Mouse (Mus musculus) bone marrow macrophage, adult 2 months (primary cell): Measurements from ENCODE around the gene Zfp9. TPM values are rescaled to one million over a fixed set of nuclear protein-coding genes. Genes with fewer than 3 reads are reported as not detected.

Experiments
- H3K27ac ChIP-seq: 2 replicates; pipeline ENCODE4 v1.5.1; 2012; ENCODE audit warnings: low read depth, low read length; ENCODE audit not compliant: insufficient read depth
- H3K4me1 ChIP-seq: 2 replicates; pipeline ENCODE4 v1.6.1; 2012; ENCODE audit warnings: low read length; ENCODE audit not compliant: control insufficient read depth, insufficient read depth
- H3K4me3 ChIP-seq: 2 replicates; pipeline ENCODE4 v1.5.1; 2012; ENCODE audit warnings: mild to moderate bottlenecking, low read length, moderate library complexity; ENCODE audit not compliant: insufficient read depth
- CTCF ChIP-seq: IDR thresholded peaks from 2 replicates; pipeline ENCODE4 v1.5.1; 2012; ENCODE audit warnings: low read depth, mild to moderate bottlenecking, low read length, moderate library complexity
- POLR2A ChIP-seq: IDR thresholded peaks from 2 replicates; pipeline ENCODE4 v1.6.1; 2012; ENCODE audit warnings: mild to moderate bottlenecking, low read depth, low read length, borderline replicate concordance
- polyA plus RNA-seq: library from polyadenylated mRNA; stranded (reverse); fragments of >200 nt; gene quantifications from 2 replicates; pipeline ENCODE4 v1.2.4, GENCODE M21; 2012; ENCODE audit not compliant: missing spikeins, insufficient read depth, insufficient read length

The Zfp9 gene
- polyA plus RNA-seq = 0.42 and 0.47 TPM in 2 replicates

- Histone ChIP-seq H3K27ac (no peak within 1 kb of the TSS), H3K4me1 (peaks cover 5% of the 10 kb centered on the region), H3K4me3 (peak within 1 kb of the TSS; percentile 66)
- TF ChIP-seq POLR2A = no peak
- no peak for TF ChIP-seq CTCF
Observed at GRCm38 (mm10) chr6:118478957-118479708, at the start of gene Zfp9. Zfp9 (minus strand) TSS chr6:118479320.

GRCm38 (mm10) chr6:118520668-118521067, 41.5 kb upstream of the Zfp9 start:
- TF ChIP-seq CTCF (no peak), POLR2A (no peak)
- H3K4me1 ChIP-seq = no peaks in the 10 kb centered on the region
- no peak overlapping the region for H3K27ac ChIP-seq
- no peak overlapping the region for H3K4me3 ChIP-seq

- Histone ChIP-seq H3K4me1 (no peaks in the 10 kb centered on the region), H3K4me3 (no peak overlapping the region), H3K27ac (no peak overlapping the region)
- TF ChIP-seq CTCF (no peak), POLR2A (no peak)
Observed at GRCm38 (mm10) chr6:118513335-118514012, 34.4 kb upstream of the Zfp9 start.

- no peaks in the 10 kb centered on the region for H3K4me1 ChIP-seq
Observed at GRCm38 (mm10) chr6:118499010-118499409, 19.9 kb upstream of the Zfp9 start.

GRCm38 (mm10) chr6:118482125-118482524, 3.0 kb upstream of the Zfp9 start:
- TF ChIP-seq POLR2A = no peak
- no peak for TF ChIP-seq CTCF
- H3K27ac ChIP-seq = no peak overlapping the region
- no peak overlapping the region for H3K4me3 ChIP-seq
- peaks cover 5% of the 10 kb centered on the region for H3K4me1 ChIP-seq

More at GRCm38 (mm10) chr6:118499010-118499409, 19.9 kb upstream of the Zfp9 start:
- no peak for TF ChIP-seq POLR2A
- no peak for TF ChIP-seq CTCF
- no peak overlapping the region for H3K4me3 ChIP-seq
- H3K27ac ChIP-seq = no peak overlapping the region

- TF ChIP-seq CTCF = no peak
- TF ChIP-seq POLR2A = no peak
- H3K27ac ChIP-seq = no peak overlapping the region
Observed at GRCm38 (mm10) chr6:118477875-118478785, 990 bp downstream of the Zfp9 start.

GRCm38 (mm10) chr6:118462069-118462705, 16.9 kb downstream of the Zfp9 start:
- H3K27ac ChIP-seq = no peak overlapping the region
- no peak for TF ChIP-seq CTCF
- TF ChIP-seq POLR2A = no peak
- H3K4me3 ChIP-seq = no peak overlapping the region
- H3K4me1 ChIP-seq = no peaks in the 10 kb centered on the region

More at GRCm38 (mm10) chr6:118477875-118478785, 990 bp downstream of the Zfp9 start:
- H3K4me1 ChIP-seq = peaks cover 5% of the 10 kb centered on the region
- H3K4me3 ChIP-seq = no peak overlapping the region

- Histone ChIP-seq H3K27ac (no peak overlapping the region), H3K4me1 (peaks cover 2% of the 10 kb centered on the region; the same call in 1 of the 2 replicates), H3K4me3 (no peak overlapping the region)
- TF ChIP-seq POLR2A = no peak
- no peak for TF ChIP-seq CTCF
Observed at GRCm38 (mm10) chr6:118457726-118458125, 21.4 kb downstream of the Zfp9 start.
